Mouse (Mus musculus) small intestine, adult 2 months (tissue): ENCODE data around the gene Olfr834. TPM values are rescaled to one million over a fixed set of nuclear protein-coding genes. Genes with fewer than 3 reads are reported as not detected.

Source experiments
- H3K27ac ChIP-seq: fragments of 200-500 bp; 2 replicates; pipeline ENCODE4 v1.5.1; 2012; ENCODE audit warnings: low read depth, low read length, control low read depth, inconsistent platforms; ENCODE audit not compliant: insufficient read depth
- H3K27me3 ChIP-seq: fragments of 200-500 bp; 2 replicates; pipeline ENCODE4 v1.6.1; 2012; ENCODE audit warnings: mild to moderate bottlenecking, moderate library complexity, low read length, inconsistent platforms; ENCODE audit not compliant: control insufficient read depth, insufficient read depth
- H3K36me3 ChIP-seq: fragments of 200-500 bp; 2 replicates; pipeline ENCODE4 v1.6.1; 2012; ENCODE audit warnings: mild to moderate bottlenecking, low read length, control low read depth, inconsistent platforms; ENCODE audit not compliant: control insufficient read depth, insufficient read depth
- H3K4me1 ChIP-seq: fragments of 200-500 bp; 2 replicates; pipeline ENCODE4 v1.6.1; 2012; ENCODE audit warnings: low read length, inconsistent platforms, mixed read lengths; ENCODE audit not compliant: control insufficient read depth, insufficient read depth, insufficient read length
- H3K4me3 ChIP-seq: fragments of 200-500 bp; 2 replicates; pipeline ENCODE4 v1.5.1; 2012; ENCODE audit warnings: low read depth, mild to moderate bottlenecking, control low read depth, inconsistent platforms, low read length, moderate library complexity
- CTCF ChIP-seq: fragments of 200-500 bp; IDR thresholded peaks from 2 replicates; pipeline ENCODE4 v1.5.1; 2012; ENCODE audit warnings: low read depth, mild to moderate bottlenecking, control low read depth, inconsistent platforms, low read length, moderate library complexity, mixed read lengths; ENCODE audit not compliant: insufficient replicate concordance, insufficient read length; ENCODE audit errors: extremely low read depth
- POLR2A ChIP-seq: fragments of 200-500 bp; IDR thresholded peaks from 2 replicates; pipeline ENCODE4 v1.6.1; 2012; ENCODE audit warnings: low read depth, mild to moderate bottlenecking, control low read depth, inconsistent platforms, low read length, moderate library complexity
- WGBS: fragments of 180-500 bp; shearing (Covaris S2); methylation state at CpG from one replicate; pipeline ENCODE4 v1.1.7; 2018; 5-methylcytosine and 5-hydroxymethylcytosine counted together
- polyA plus RNA-seq: library from polyadenylated mRNA; depleted of rRNA; stranded (reverse); fragments of >200 nt; gene quantifications from 2 replicates; pipeline ENCODE4 v1.2.3, GENCODE M21; 2012; rRNA removed

The Olfr834 gene
- not detected in 2 replicates for polyA plus RNA-seq

DNA sequence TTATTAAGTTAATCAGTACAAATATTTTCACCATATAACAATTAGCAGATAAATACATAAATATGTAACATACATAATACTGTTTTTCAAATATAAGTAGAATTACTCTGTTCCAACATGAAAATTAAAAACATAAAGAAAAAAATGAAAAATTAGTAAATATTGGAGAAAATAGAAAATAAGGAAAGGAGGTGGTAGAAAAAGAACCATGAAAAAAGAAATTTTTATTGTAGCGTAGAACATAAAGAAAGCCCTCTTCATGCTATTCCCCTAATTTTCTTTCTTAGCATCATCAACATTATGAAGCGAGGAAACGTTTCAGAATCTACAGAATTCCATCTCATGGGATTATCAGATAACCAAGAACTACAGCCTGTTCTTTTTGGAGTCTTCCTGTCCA, at the start of gene Olfr834:
Gene Olfr834 (plus strand): TSS at position 301 of the 400 bp plus-strand sequence.
- Histone ChIP-seq H3K36me3 (no peaks in the 10 kb centered on the region), H3K27ac (no peak within 1 kb of the TSS), H3K4me3 (no peak within 1 kb of the TSS), H3K27me3 (no peaks in the 10 kb centered on the region), H3K4me1 (no peaks in the 10 kb centered on the region)
- 79% methylated on average over 3 of the region's 3 CpGs for WGBS
- TF ChIP-seq POLR2A: no peak
- TF ChIP-seq CTCF: no peak

DNA sequence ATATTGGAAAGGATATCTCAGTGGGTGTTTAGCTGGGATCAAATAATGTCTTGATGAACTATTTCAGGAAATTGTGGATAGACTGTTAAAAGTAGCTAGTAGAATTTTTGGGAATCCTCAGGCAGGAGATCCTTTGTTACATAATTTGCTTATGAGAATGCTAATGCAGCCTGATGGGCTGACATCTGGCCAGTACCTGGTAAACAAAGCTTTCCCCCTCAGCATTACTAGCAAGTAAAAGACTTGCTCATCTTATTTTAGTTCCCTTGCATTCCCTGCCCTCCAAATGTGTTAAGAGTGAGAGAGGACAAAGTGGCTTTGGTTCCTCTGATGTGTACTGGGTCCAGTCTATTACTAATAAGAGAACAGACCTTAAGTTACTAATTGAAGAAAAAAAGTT, 25.8 kb upstream of the Olfr834 start:
- TF ChIP-seq POLR2A (no peak), CTCF (no peak)
- Histone ChIP-seq H3K4me1 (no peaks in the 10 kb centered on the region), H3K4me3 (no peak overlapping the region), H3K27me3 (no peaks in the 10 kb centered on the region), H3K27ac (no peak overlapping the region), H3K36me3 (no peaks in the 10 kb centered on the region)

DNA sequence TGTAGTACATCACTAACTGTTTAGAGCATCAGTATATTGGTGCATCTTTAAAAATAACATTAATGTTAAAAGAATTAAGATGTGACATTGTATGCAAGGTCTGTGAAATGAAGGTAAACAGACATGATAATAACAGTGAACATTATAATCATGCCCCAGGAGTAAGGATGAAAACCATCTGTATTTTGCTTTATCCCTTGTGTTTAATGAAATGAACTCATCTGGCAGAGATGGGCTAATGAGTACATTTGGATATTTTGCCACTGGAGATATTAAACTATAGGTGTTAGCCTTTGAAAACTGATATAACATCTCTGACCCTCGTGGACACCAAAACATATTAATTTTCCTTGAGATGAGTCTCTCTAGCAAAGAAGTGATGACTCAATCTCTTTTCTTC, 44.6 kb downstream of the Olfr834 start, which contains the start of gene Olfr835:
Gene Olfr835 (plus strand): TSS at position 301 of the 400 bp plus-strand sequence.
- no peaks in the 10 kb centered on the region for H3K27me3 ChIP-seq
- TF ChIP-seq CTCF: no peak
- TF ChIP-seq POLR2A: no peak
- no peaks in the 10 kb centered on the region for H3K36me3 ChIP-seq
- H3K27ac ChIP-seq: no peak within 1 kb of the TSS
- no peak within 1 kb of the TSS for H3K4me3 ChIP-seq
- 35% methylated on average over 1 of the region's 1 CpGs for WGBS
- H3K4me1 ChIP-seq: no peaks in the 10 kb centered on the region

Other genes starting within 250 kb of the Olfr834 start
- gene Olfr24, start 224.0 kb upstream of the Olfr834 start, polyA plus RNA-seq: not detected in 2 replicates
- gene Olfr828, start 168.5 kb upstream of the Olfr834 start, polyA plus RNA-seq: not detected in 2 replicates
- gene Olfr829, start 133.1 kb upstream of the Olfr834 start, polyA plus RNA-seq: not detected in 2 replicates
- not detected in 2 replicates for gene Olfr830, start 113.3 kb upstream of the Olfr834 start, polyA plus RNA-seq
- gene Olfr832, start 50.9 kb upstream of the Olfr834 start, polyA plus RNA-seq: not detected in 2 replicates
- gene Olfr835, start 44.7 kb downstream of the Olfr834 start, polyA plus RNA-seq: not detected in 2 replicates
- gene Olfr836, start 132.4 kb downstream of the Olfr834 start, polyA plus RNA-seq: not detected in 2 replicates
- gene Olfr837, start 148.3 kb downstream of the Olfr834 start, polyA plus RNA-seq: not detected in 2 replicates
- not detected in 2 replicates for gene Olfr839-ps1, start 189.3 kb downstream of the Olfr834 start, polyA plus RNA-seq